Mouse (Mus musculus) forebrain, embryonic 10.5 days (tissue): ENCODE measurements around the gene Ppbp. TPM values are rescaled to one million over a fixed set of nuclear protein-coding genes. Genes with fewer than 3 reads are reported as not detected.
"Not testable (repeated sequence)": the region's sequence is repeated elsewhere in the genome, so short reads cannot be mapped to it uniquely, and the experiment has no call there.

Experiments used
- DNase-seq: peaks from one replicate; pipeline ENCODE4 v3.0.0-alpha.2; 2017; ENCODE audit warnings: low spot score; ENCODE audit errors: extremely low spot score
- H3K27ac ChIP-seq: fragments of 300-500 bp; sonication (generic); 2 replicates; pipeline ENCODE4 v1.5.1; 2016; ENCODE audit warnings: mild to moderate bottlenecking
- H3K27me3 ChIP-seq: fragments of 300-500 bp; sonication (generic); 2 replicates; pipeline ENCODE4 v1.6.1; 2016; ENCODE audit warnings: mild to moderate bottlenecking; ENCODE audit not compliant: poor library complexity, severe bottlenecking
- H3K36me3 ChIP-seq: fragments of 300-500 bp; sonication (generic); replicated peaks from 2 replicates; pipeline ENCODE4 v1.6.1; 2016; ENCODE audit warnings: mild to moderate bottlenecking, moderate library complexity
- H3K4me1 ChIP-seq: fragments of 300-500 bp; sonication (generic); 2 replicates; pipeline ENCODE4 v1.6.1; 2016
- H3K4me3 ChIP-seq: fragments of 300-500 bp; sonication (generic); 2 replicates; pipeline ENCODE4 v1.5.1; 2016; ENCODE audit warnings: mild to moderate bottlenecking, moderate library complexity
- H3K9me3 ChIP-seq: fragments of 300-500 bp; sonication (generic); 2 replicates; pipeline ENCODE4 v1.6.1; 2016; ENCODE audit warnings: mild to moderate bottlenecking, moderate library complexity
- WGBS: fragments of 180-500 bp; shearing (Covaris S2); methylation state at CpG from one replicate; pipeline ENCODE4 v1.1.7; 2016; 5-methylcytosine and 5-hydroxymethylcytosine counted together
- microRNA-seq: library from miRNA; unstranded; fragments of <30 nt; microRNA quantifications from one replicate; pipeline ENCODE4, GENCODE M21; 2017
- polyA plus RNA-seq: library from polyadenylated mRNA; unstranded; fragments of >200 nt; fragmentation: Nextera tagmentation; extraction: Ambion mirVana; gene quantifications from 2 replicates; pipeline ENCODE4 v1.2.1, GENCODE M21; 2016

Gene Ppbp
- polyA plus RNA-seq, 1 experiment from 2014 or later = 7.8 TPM

- not testable (repeated sequence) for H3K9me3 ChIP-seq, DNase-seq, H3K36me3 ChIP-seq, H3K4me3 ChIP-seq, H3K27me3 ChIP-seq, H3K4me1 ChIP-seq, H3K27ac ChIP-seq
- WGBS = 91% methylated on average over 2 of the region's 2 CpGs
Observed at GRCm38 (mm10) chr5:90795392-90795791, 27.1 kb downstream of the Ppbp start.

- no peaks in the 10 kb centered on the region for H3K27me3 ChIP-seq
- H3K4me1 ChIP-seq = no peaks in the 10 kb centered on the region
- H3K27ac ChIP-seq = no peak overlapping the region
- H3K4me3 ChIP-seq = no peak overlapping the region
- H3K9me3 ChIP-seq = no peaks in the 10 kb centered on the region
- no peak for DNase-seq
- H3K36me3 ChIP-seq = no peaks in the 10 kb centered on the region
Observed at GRCm38 (mm10) chr5:90804574-90804973, 36.3 kb downstream of the Ppbp start.

GRCm38 (mm10) chr5:90806050-90806449 is 37.7 kb downstream of the Ppbp start:
- no peak for DNase-seq
- Histone ChIP-seq H3K36me3 (no peaks in the 10 kb centered on the region), H3K27me3 (no peaks in the 10 kb centered on the region), H3K4me3 (no peak overlapping the region), H3K4me1 (no peaks in the 10 kb centered on the region), H3K27ac (no peak overlapping the region), H3K9me3 (no peaks in the 10 kb centered on the region)

GRCm38 (mm10) chr5:90807176-90807950 is 39.0 kb downstream of the Ppbp start:
- Histone ChIP-seq H3K27me3 (no peaks in the 10 kb centered on the region), H3K4me3 (no peak overlapping the region), H3K9me3 (no peaks in the 10 kb centered on the region), H3K27ac (no peak overlapping the region), H3K36me3 (no peaks in the 10 kb centered on the region), H3K4me1 (no peaks in the 10 kb centered on the region)
- 88% methylated on average over 3 of the region's 3 CpGs for WGBS
- DNase-seq = no peak

Small RNAs within 50 kb of the gene (microRNA-seq; reads per million reads assigned to microRNA genes)
- gene Gm24322 = not detected

Other genes starting within 250 kb of the Ppbp start
- gene Afm, start 249.6 kb upstream of the Ppbp start, polyA plus RNA-seq = not detected in 2 replicates
- 0.06 TPM in 1 of 2 replicates, not detected in the other for gene 5830473C10Rik, start 207.4 kb upstream of the Ppbp start, polyA plus RNA-seq
- gene Rassf6, start 127.9 kb upstream of the Ppbp start, polyA plus RNA-seq = 0.09 and 0.23 TPM in 2 replicates
- gene Cxcl5, start 9.2 kb upstream of the Ppbp start, polyA plus RNA-seq = 0.17 and 0.18 TPM in 2 replicates
- 42.4 and 54.1 TPM in 2 replicates for gene Pf4, start 3.9 kb downstream of the Ppbp start, polyA plus RNA-seq
- not detected in 2 replicates for gene Cxcl3, start 17.6 kb downstream of the Ppbp start, polyA plus RNA-seq
- not detected in 2 replicates for gene Cxcl15, start 26.0 kb downstream of the Ppbp start, polyA plus RNA-seq
- not detected in 2 replicates for gene Cxcl1, start 122.7 kb downstream of the Ppbp start, polyA plus RNA-seq
- not detected in 2 replicates for gene Cxcl2, start 135.4 kb downstream of the Ppbp start, polyA plus RNA-seq
- gene Mthfd2l, start 162.6 kb downstream of the Ppbp start, polyA plus RNA-seq = 56.4 and 59.6 TPM in 2 replicates